Mouse (Mus musculus) large intestine, adult 2 months (tissue): ENCODE measurements around the gene Ppp4r1. TPM values are rescaled to one million over a fixed set of nuclear protein-coding genes. Genes with fewer than 3 reads are reported as not detected.

Experiments
- DNase-seq: peaks from one replicate; pipeline ENCODE4 v3.0.0-alpha.2; 2012; ENCODE audit warnings: low read depth, low spot score
- WGBS: fragments of 180-500 bp; shearing (Covaris S2); methylation state at CpG from one replicate; pipeline ENCODE4 v1.1.7; 2018; 5-methylcytosine and 5-hydroxymethylcytosine counted together
- polyA plus RNA-seq: library from polyadenylated mRNA; depleted of rRNA; stranded (reverse); fragments of >200 nt; gene quantifications from 2 replicates; pipeline ENCODE4 v1.2.3, GENCODE M21; 2012

The Ppp4r1 gene
- polyA plus RNA-seq, 1 experiment: 48.2 TPM

- WGBS: 91% methylated on average over 7 of the region's 7 CpGs
- DNase-seq: no peak
Measured at GRCm38 (mm10) chr17:65796056-65796455, 13.7 kb downstream of the Ppp4r1 start.

GRCm38 (mm10) chr17:65798446-65798845 is 16.1 kb downstream of the Ppp4r1 start:
- 43% methylated on average over 4 of the region's 4 CpGs for WGBS
- DNase-seq: no peak

GRCm38 (mm10) chr17:65799353-65799752 is 17.0 kb downstream of the Ppp4r1 start:
- WGBS: 68% methylated on average over 1 of the region's 1 CpGs
- no peak for DNase-seq

- no peak for DNase-seq
- WGBS: 74% methylated on average over 6 of the region's 6 CpGs
Measured at GRCm38 (mm10) chr17:65800451-65800850, 18.1 kb downstream of the Ppp4r1 start.

GRCm38 (mm10) chr17:65802026-65802425 is 19.7 kb downstream of the Ppp4r1 start:
- 67% methylated on average over 4 of the region's 4 CpGs for WGBS

GRCm38 (mm10) chr17:65805966-65806365 is 23.6 kb downstream of the Ppp4r1 start:
- WGBS: 81% methylated on average over 4 of the region's 4 CpGs
- DNase-seq: no peak

More at GRCm38 (mm10) chr17:65802026-65802425, 19.7 kb downstream of the Ppp4r1 start:
- no peak for DNase-seq

- 80% methylated on average over 2 of the region's 2 CpGs for WGBS
- DNase-seq: no peak
Measured at GRCm38 (mm10) chr17:65806416-65806815, 24.0 kb downstream of the Ppp4r1 start.

- 34% methylated on average over 5 of the region's 5 CpGs for WGBS
- peak; percentile 51 for DNase-seq
Measured at GRCm38 (mm10) chr17:65811032-65811431, 28.7 kb downstream of the Ppp4r1 start.

GRCm38 (mm10) chr17:65813763-65814162 is 31.4 kb downstream of the Ppp4r1 start:
- WGBS: 87% methylated on average over 8 of the region's 8 CpGs
- no peak for DNase-seq

- 86% methylated on average over 5 of the region's 5 CpGs for WGBS
- no peak for DNase-seq
Measured at GRCm38 (mm10) chr17:65820197-65820596, 37.8 kb downstream of the Ppp4r1 start.

GRCm38 (mm10) chr17:65822423-65822822 is 40.0 kb downstream of the Ppp4r1 start:
- DNase-seq: no peak
- WGBS: 60% methylated on average over 5 of the region's 5 CpGs

- DNase-seq: no peak
- 81% methylated on average over 10 of the region's 10 CpGs for WGBS
Measured at GRCm38 (mm10) chr17:65824246-65824645, 41.9 kb downstream of the Ppp4r1 start.

- 74% methylated on average over 9 of the region's 9 CpGs for WGBS
- DNase-seq: no peak
Measured at GRCm38 (mm10) chr17:65826257-65826656, 43.9 kb downstream of the Ppp4r1 start.

GRCm38 (mm10) chr17:65827119-65827840 is 44.9 kb downstream of the Ppp4r1 start:
- DNase-seq: no peak
- WGBS: 94% methylated on average over 16 of the region's 16 CpGs

- DNase-seq: no peak
- WGBS: 93% methylated on average over 5 of the region's 5 CpGs
Measured at GRCm38 (mm10) chr17:65827904-65828303, 45.5 kb downstream of the Ppp4r1 start.

- 65% methylated on average over 11 of the region's 11 CpGs for WGBS
- DNase-seq: no peak
Measured at GRCm38 (mm10) chr17:65828951-65829350, 46.6 kb downstream of the Ppp4r1 start.

GRCm38 (mm10) chr17:65830216-65830863 is 48.0 kb downstream of the Ppp4r1 start:
- WGBS: 81% methylated on average over 13 of the region's 13 CpGs
- no peak for DNase-seq

- DNase-seq: no peak
- 80% methylated on average over 3 of the region's 3 CpGs for WGBS
Measured at GRCm38 (mm10) chr17:65833891-65834290, 51.5 kb downstream of the Ppp4r1 start.

- no peak for DNase-seq
- 87% methylated on average over 3 of the region's 3 CpGs for WGBS
Measured at GRCm38 (mm10) chr17:65836746-65837145, 54.4 kb downstream of the Ppp4r1 start.

GRCm38 (mm10) chr17:65839541-65840256 is 57.3 kb downstream of the Ppp4r1 start:
- no peak for DNase-seq
- WGBS: 30% methylated on average over 7 of the region's 7 CpGs
